Mouse (Mus musculus): Measurements from ENCODE around the gene Nlk. TPM values are rescaled to one million over a fixed set of nuclear protein-coding genes. Genes with fewer than 3 reads are reported as not detected.
"Not testable (repeated sequence)": the region's sequence is repeated elsewhere in the genome, so short reads cannot be mapped to it uniquely, and the experiment has no call there.

Gene Nlk
- polyA plus RNA-seq, 1 experiment from 2014 or later, result 32.3 TPM

DNA sequence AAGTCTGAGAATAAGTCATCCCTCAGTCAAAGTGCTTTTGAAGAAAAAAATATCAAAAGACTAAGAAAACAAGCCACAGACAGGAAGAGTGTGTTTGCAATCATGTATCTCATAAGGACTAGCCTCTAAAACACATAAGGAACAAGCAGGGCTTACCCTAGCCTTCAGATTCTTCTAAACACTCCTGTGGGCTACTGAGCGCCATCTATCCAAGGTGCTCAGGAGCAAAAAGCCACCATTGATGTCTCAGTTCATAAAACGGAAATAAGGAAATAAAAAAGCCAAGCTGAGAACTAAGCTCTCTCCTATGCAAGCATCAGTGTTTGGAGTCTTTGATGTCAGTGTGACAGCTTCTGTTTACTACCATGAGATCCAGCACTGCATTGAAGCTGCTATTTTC, 18.4 kb downstream of the Nlk start:
- H3K4me3 ChIP-seq (replicated peaks), result no peak overlapping the region
- no peaks in the 10 kb centered on the region for H3K4me1 ChIP-seq
- H3K27ac ChIP-seq, result no peak overlapping the region
- ATAC-seq (ENCODE audit: low FRiP score), result no peak
- peaks cover 8% of the 10 kb centered on the region for H3K36me3 ChIP-seq (replicated peaks)
- H3K9me3 ChIP-seq, result no peaks in the 10 kb centered on the region
- no peak overlapping the region for H3K4me2 ChIP-seq
- WGBS, result 78% methylated on average over 2 of the region's 2 CpGs
- no peak overlapping the region for H3K9ac ChIP-seq
- no peaks in the 10 kb centered on the region for H3K27me3 ChIP-seq

DNA sequence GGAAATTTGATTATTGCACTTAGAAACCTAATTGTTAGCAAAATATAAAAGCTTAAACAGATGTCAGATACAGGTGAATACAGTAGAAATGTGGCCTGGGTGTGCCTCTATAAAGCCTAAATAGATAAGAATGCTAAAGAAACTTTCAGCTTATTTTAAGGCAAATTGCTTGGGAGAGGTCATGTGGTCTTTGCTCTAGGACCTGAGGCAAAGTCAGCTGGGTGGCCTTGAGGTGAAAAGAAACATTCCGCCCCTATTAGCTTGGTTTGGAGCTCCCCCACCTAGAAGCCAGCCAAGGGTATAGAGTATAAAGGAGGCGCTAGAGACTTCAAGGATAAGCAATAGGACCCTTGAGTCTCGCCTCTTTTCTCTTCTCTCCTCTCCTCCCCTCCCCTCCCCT, 28.5 kb downstream of the Nlk start:
- WGBS, result 8% methylated on average over 3 of the region's 3 CpGs
- no peaks in the 10 kb centered on the region for H3K9me3 ChIP-seq

GRCm38 (mm10) chr11:78664853-78665252, 32.3 kb downstream of the Nlk start:
- WGBS, result 84% methylated on average over 2 of the region's 2 CpGs
- Histone ChIP-seq H3K4me3 (replicated peaks) (no peak overlapping the region), H3K4me2 (no peak overlapping the region), H3K36me3 (replicated peaks) (no peaks in the 10 kb centered on the region), H3K9ac (no peak overlapping the region), H3K4me1 (peaks cover 3% of the 10 kb centered on the region), H3K27me3 (no peaks in the 10 kb centered on the region), H3K9me3 (no peaks in the 10 kb centered on the region), H3K27ac (no peak overlapping the region)
- ATAC-seq (ENCODE audit: low FRiP score), result no peak

More for the DNA sequence above, 28.5 kb downstream of the Nlk start:
- Histone ChIP-seq H3K27ac (no peak overlapping the region), H3K4me2 (no peak overlapping the region), H3K27me3 (no peaks in the 10 kb centered on the region), H3K4me1 (peaks cover 7% of the 10 kb centered on the region), H3K36me3 (replicated peaks) (no peaks in the 10 kb centered on the region), H3K9ac (no peak overlapping the region), H3K4me3 (replicated peaks) (no peak overlapping the region)
- ATAC-seq (ENCODE audit: low FRiP score), result no peak

DNA sequence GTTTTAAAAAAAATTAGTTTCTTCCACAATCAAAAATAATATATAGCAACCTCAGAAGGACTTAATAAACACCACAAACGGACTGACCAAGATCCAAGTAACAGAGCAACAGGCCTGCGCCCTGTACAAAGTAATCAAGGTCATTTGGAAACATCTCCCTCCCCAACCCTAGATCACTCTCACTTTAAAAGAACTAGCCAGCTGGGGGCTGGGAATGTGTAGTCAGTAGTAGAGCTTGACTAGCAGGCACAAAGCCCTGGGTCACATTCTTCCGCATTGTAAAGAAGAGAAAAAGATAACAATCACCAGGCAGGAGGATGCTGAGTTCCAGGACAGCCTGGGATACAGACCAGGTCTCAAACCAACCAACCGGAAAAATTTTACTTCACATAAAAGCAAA, 33.3 kb downstream of the Nlk start:
- no peaks in the 10 kb centered on the region for H3K9me3 ChIP-seq
- H3K9ac ChIP-seq, result no peak overlapping the region
- no peaks in the 10 kb centered on the region for H3K36me3 ChIP-seq (replicated peaks)
- H3K4me3 ChIP-seq (replicated peaks), result no peak overlapping the region
- WGBS, result 69% methylated on average over 4 of the region's 4 CpGs
- H3K27ac ChIP-seq, result no peak overlapping the region
- H3K27me3 ChIP-seq, result no peaks in the 10 kb centered on the region
- ATAC-seq (ENCODE audit: low FRiP score), result no peak
- peaks cover 3% of the 10 kb centered on the region for H3K4me1 ChIP-seq
- H3K4me2 ChIP-seq, result no peak overlapping the region

DNA sequence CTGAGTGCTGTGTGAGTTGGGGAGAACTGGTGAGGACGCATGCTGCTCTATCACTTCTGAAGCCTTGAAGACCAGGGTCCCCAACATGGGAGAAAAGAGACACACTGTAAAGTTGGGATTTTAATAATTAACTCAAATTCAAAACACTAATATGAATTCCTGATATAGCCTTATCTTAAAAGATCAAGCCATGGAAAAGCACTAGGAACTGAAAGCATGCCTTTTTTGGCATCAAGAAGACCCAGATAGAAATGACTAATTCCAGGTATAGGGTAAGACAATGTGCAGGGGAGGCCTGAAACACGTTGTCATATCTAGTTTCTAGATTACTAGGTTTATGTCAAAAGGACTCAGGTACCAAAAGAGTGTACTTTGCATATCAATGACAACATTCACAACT, 48.0 kb downstream of the Nlk start:
- no peak overlapping the region for H3K27ac ChIP-seq
- H3K9ac ChIP-seq, result no peak overlapping the region
- ATAC-seq (ENCODE audit: low FRiP score), result no peak
- no peaks in the 10 kb centered on the region for H3K4me1 ChIP-seq
- no peak overlapping the region for H3K4me2 ChIP-seq
- 91% methylated on average over 2 of the region's 2 CpGs for WGBS
- no peaks in the 10 kb centered on the region for H3K9me3 ChIP-seq
- H3K4me3 ChIP-seq (replicated peaks), result no peak overlapping the region
- H3K36me3 ChIP-seq (replicated peaks), result no peaks in the 10 kb centered on the region
- no peaks in the 10 kb centered on the region for H3K27me3 ChIP-seq

- 94% methylated on average over 1 of the region's 1 CpGs for whole genome bisulfite sequencing
- not testable (repeated sequence) for H3K36me3 ChIP-seq (replicated peaks); H3K4me3 ChIP-seq (replicated peaks); H3K27me3 ChIP-seq; H3K9ac ChIP-seq; H3K9me3 ChIP-seq; ATAC-seq (ENCODE audit: low FRiP score); H3K4me1 ChIP-seq; H3K27ac ChIP-seq; H3K4me2 ChIP-seq
Measured at GRCm38 (mm10) chr11:78648405-78648804, 48.8 kb downstream of the Nlk start.

GRCm38 (mm10) chr11:78643746-78644145, 53.4 kb downstream of the Nlk start:
- Histone ChIP-seq H3K9ac (no peak overlapping the region), H3K4me1 (peaks cover 4% of the 10 kb centered on the region; the same call in 1 of the 2 replicates), H3K27me3 (no peaks in the 10 kb centered on the region), H3K36me3 (replicated peaks) (no peaks in the 10 kb centered on the region), H3K27ac (no peak overlapping the region), H3K4me2 (no peak overlapping the region), H3K9me3 (no peaks in the 10 kb centered on the region), H3K4me3 (replicated peaks) (no peak overlapping the region)
- no peak for ATAC-seq (ENCODE audit: low FRiP score)
- WGBS, result 88% methylated on average over 7 of the region's 7 CpGs

DNA sequence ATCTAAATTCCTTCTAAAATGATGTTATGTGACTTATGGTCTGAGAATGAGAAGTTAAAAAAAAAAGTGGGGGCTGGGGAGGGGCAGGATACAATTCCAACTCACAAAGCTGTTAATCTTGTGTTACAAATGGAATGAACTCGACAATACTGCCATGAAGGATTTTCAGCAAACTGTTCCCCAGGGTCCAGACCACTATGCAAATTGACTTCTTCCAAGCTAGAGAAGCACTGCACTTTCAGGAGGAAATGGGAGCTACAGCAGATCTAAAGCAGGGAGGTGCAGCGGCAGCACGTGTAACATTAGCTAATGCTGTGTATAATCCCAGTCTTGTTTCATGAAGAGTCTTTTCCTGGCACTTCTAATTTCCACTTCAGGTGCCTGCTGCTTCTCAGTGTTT, 55.0 kb downstream of the Nlk start:
- ATAC-seq (ENCODE audit: low FRiP score), result no peak
- Histone ChIP-seq H3K4me1 (peaks cover 4% of the 10 kb centered on the region; the same call in 1 of the 2 replicates), H3K27me3 (no peaks in the 10 kb centered on the region), H3K4me3 (replicated peaks) (no peak overlapping the region), H3K9me3 (peaks cover 2% of the 10 kb centered on the region; the same call in 1 of the 2 replicates), H3K27ac (no peak overlapping the region), H3K9ac (no peak overlapping the region), H3K36me3 (replicated peaks) (peaks cover 2% of the 10 kb centered on the region; the same call in 1 of the 2 replicates), H3K4me2 (no peak overlapping the region)
- WGBS, result 75% methylated on average over 3 of the region's 3 CpGs

DNA sequence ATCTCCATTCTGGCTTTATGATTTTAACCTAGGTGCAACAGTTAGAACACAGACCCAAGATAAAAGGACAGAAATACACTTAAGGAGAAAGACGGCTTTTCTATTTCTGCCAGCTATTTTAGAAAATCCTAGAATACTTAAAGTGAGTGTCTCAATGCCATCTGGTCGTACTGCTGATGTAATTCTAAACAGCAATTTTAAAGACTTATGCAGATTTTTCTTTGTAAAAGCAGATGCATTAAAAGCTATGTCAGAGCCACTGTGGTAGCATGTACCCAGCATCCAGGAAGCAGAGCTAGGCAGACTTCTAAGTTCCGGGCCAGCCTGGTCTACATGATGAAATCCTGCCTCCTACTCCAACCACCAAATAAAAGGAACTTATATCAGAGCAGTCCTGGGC, 56.1 kb downstream of the Nlk start:
- Histone ChIP-seq H3K4me2 (no peak overlapping the region), H3K36me3 (replicated peaks) (peaks cover 7% of the 10 kb centered on the region; the same call in 1 of the 2 replicates), H3K9me3 (peaks cover 7% of the 10 kb centered on the region; the same call in 1 of the 2 replicates), H3K4me3 (replicated peaks) (no peak overlapping the region), H3K27me3 (no peaks in the 10 kb centered on the region), H3K4me1 (peaks cover 5% of the 10 kb centered on the region), H3K9ac (no peak overlapping the region), H3K27ac (no peak overlapping the region)
- no peak for ATAC-seq (ENCODE audit: low FRiP score)
- 92% methylated on average over 3 of the region's 3 CpGs for WGBS

DNA sequence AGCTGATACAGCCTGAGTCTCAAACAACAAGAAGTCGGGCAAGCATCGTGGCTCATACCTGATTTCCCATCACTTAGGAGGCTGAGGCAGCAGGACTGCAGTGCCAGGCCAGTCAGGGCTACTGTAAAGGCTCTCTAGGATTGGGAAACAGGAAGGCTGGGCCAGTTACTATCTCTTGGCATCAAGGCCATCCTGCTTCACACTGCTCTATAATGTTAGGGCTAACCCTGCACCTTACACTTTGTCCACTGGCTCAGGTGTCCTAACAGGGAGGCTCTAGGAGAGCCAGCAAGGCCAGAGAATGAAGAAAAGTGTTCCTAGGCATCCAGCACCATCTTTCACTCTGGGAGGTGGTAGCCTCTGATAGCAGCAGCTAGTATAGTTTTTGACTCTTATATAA, 64.4 kb downstream of the Nlk start:
- no peak overlapping the region for H3K4me3 ChIP-seq (replicated peaks)
- no peaks in the 10 kb centered on the region for H3K27me3 ChIP-seq
- no peak overlapping the region for H3K4me2 ChIP-seq
- no peak overlapping the region for H3K9ac ChIP-seq
- peaks cover 5% of the 10 kb centered on the region; the same call in 1 of the 2 replicates for H3K4me1 ChIP-seq
- ATAC-seq (ENCODE audit: low FRiP score), result no peak
- 100% methylated on average over 2 of the region's 2 CpGs for WGBS
- H3K27ac ChIP-seq, result no peak overlapping the region
- H3K9me3 ChIP-seq, result peaks cover 7% of the 10 kb centered on the region; the same call in 1 of the 2 replicates
- peaks cover 7% of the 10 kb centered on the region; the same call in 1 of the 2 replicates for H3K36me3 ChIP-seq (replicated peaks)

DNA sequence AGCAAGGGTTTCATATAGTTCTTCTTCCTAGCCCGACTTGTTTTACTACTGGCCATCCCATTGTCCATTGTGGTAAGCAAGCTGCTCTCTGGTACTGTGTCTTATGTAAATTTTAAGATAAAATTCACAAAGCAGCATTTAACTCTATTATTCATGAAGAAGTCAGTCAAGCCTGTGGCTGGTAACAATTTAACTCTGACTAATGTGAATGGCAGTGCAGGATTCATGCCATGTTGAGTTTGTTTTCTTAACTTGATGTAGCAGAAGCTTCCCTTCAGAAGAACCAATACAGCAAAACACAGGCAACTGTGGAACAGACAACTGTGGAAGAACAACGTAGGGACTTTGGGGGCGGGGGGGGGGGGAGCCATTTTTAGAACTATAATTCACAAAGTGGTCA, 68.3 kb downstream of the Nlk start:
- ATAC-seq (ENCODE audit: low FRiP score), result no peak
- no peaks in the 10 kb centered on the region for H3K27me3 ChIP-seq
- no peaks in the 10 kb centered on the region for H3K9me3 ChIP-seq
- no peak overlapping the region for H3K9ac ChIP-seq
- WGBS, result 90% methylated on average over 3 of the region's 3 CpGs
- H3K4me2 ChIP-seq, result no peak overlapping the region
- no peaks in the 10 kb centered on the region for H3K36me3 ChIP-seq (replicated peaks)
- H3K4me3 ChIP-seq (replicated peaks), result no peak overlapping the region
- H3K4me1 ChIP-seq, result no peaks in the 10 kb centered on the region
- H3K27ac ChIP-seq, result no peak overlapping the region

DNA sequence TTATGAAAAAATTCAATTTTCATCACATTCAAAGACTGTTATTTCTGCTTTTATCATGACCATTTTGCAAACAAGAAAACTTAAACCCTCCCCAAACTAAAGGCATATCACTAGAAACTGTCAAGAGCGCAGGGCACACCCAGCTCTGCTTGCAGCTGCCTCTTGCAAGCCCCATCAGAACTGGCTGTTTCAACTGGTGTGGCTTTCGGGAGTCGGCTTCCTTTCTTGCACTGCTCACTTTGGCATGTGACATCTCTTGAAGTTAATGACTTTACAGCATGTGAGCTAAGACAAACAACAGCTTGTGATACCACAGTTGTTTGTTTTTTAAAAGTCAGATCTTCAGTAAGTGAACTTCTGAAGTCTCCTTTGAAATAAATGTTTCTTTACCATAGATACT, 72.8 kb downstream of the Nlk start:
- no peak overlapping the region for H3K9ac ChIP-seq
- H3K27ac ChIP-seq, result no peak overlapping the region
- no peaks in the 10 kb centered on the region for H3K27me3 ChIP-seq
- H3K4me2 ChIP-seq, result no peak overlapping the region
- 92% methylated on average over 3 of the region's 3 CpGs for WGBS
- no peaks in the 10 kb centered on the region for H3K9me3 ChIP-seq
- H3K36me3 ChIP-seq (replicated peaks), result no peaks in the 10 kb centered on the region
- H3K4me1 ChIP-seq, result no peaks in the 10 kb centered on the region
- ATAC-seq (ENCODE audit: low FRiP score), result no peak
- H3K4me3 ChIP-seq (replicated peaks), result no peak overlapping the region

- H3K4me3 ChIP-seq (replicated peaks), result no peak overlapping the region
- no peaks in the 10 kb centered on the region for H3K27me3 ChIP-seq
- H3K9me3 ChIP-seq, result no peaks in the 10 kb centered on the region
- ATAC-seq (ENCODE audit: low FRiP score), result no peak
- H3K4me1 ChIP-seq, result no peaks in the 10 kb centered on the region
- no peak overlapping the region for H3K27ac ChIP-seq
- no peaks in the 10 kb centered on the region for H3K36me3 ChIP-seq (replicated peaks)
- no peak overlapping the region for H3K4me2 ChIP-seq
- no peak overlapping the region for H3K9ac ChIP-seq
Measured at GRCm38 (mm10) chr11:78621926-78622325, 75.2 kb downstream of the Nlk start.
